In the genomic region with DNA sequence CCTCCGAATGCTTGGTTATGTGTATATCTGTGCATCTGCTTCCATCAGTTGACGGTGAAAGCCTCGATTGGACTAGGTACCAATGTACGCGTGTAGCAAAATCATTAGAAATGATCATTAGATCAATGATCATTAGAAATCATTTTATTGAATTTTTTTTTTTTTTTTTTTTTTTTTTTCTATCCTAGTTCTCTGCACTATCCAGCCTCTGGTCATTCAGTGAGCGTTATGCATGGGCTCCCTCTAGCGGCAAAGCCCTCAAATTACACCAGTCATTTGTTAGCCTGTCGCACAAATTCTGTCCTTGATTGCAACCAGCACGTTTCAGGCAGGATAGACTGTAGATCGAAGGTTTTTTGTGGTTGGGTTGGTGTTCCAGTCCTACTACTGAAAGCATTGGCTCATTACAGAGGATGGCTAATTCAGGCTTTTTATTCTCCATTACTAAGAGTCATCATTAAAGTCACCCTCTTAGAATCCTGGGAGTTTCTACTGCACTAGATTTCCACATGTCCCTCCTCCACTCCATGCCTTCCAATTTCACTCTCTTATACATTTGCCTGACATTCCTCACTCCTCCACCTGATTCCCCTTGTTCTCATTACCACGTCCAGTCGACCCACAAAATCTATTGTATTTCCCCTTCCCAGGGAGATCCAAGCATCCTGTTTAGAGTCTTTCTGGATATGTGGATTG, we compare ENCODE assay signal across 8 mouse cellular contexts. TPM values are rescaled to one million over a fixed set of nuclear protein-coding genes. Genes with fewer than 3 reads are reported as not detected.
DNase-seq lines count a peak whose midpoint lies in the region; ATAC-seq and TF ChIP-seq lines count a peak whose summit lies in the region.

No protein-coding gene starts in this region.

- intact Hi-C loops in gastrocnemius, adult 2 months (cut with DNase I), result no loop called here
- intact Hi-C loops in gastrocnemius, postnatal 36 days (cut with DNase I), result no loop called here

- ATAC-seq in hindbrain, embryonic 11.5 days (ENCODE audit: low FRiP score), result peak; percentile 49
- peak; percentile 88 for ATAC-seq in megakaryocyte-erythroid progenitor cell, adult 5-6 weeks (replicated peaks; ENCODE audit: low FRiP score, low TSS enrichment, poor library complexity, severe bottlenecking)

- peak; percentile 74 for TF ChIP-seq CTCF in gastrocnemius, adult 2 months (IDR thresholded peaks at IDR 0.05)
- TF ChIP-seq CTCF in cortical plate, adult 2 months (IDR thresholded peaks at IDR 0.05; ENCODE audit: extremely low read depth, insufficient read depth, low read length), result peak; percentile 84

- H3K4me1 ChIP-seq in cortical plate, adult 2 months (ENCODE audit: control insufficient read depth, insufficient read depth, low read length), result no peaks in the 10 kb centered on the region
- H3K4me1 ChIP-seq in hindbrain, embryonic 11.5 days (replicated peaks; ENCODE audit: control insufficient read depth, insufficient read depth, low read length), result no peaks in the 10 kb centered on the region

- H3K9me3 ChIP-seq in hindbrain, embryonic 11.5 days (ENCODE audit: control insufficient read depth, low read length), result no peaks in the 10 kb centered on the region

- H3K4me3 ChIP-seq in gastrocnemius, adult 2 months, result no peak overlapping the region
- H3K4me3 ChIP-seq in cortical plate, adult 2 months (ENCODE audit: insufficient read depth, low read length), result no peak overlapping the region
- H3K4me3 ChIP-seq in hindbrain, embryonic 11.5 days (ENCODE audit: low read depth, low read length), result no peak overlapping the region

- H3K27ac ChIP-seq in gastrocnemius, adult 2 months, result no peak overlapping the region
- H3K27ac ChIP-seq in cortical plate, adult 2 months (ENCODE audit: insufficient read depth, low read length), result no peak overlapping the region
- H3K27ac ChIP-seq in hindbrain, embryonic 11.5 days (ENCODE audit: low read depth, low read length), result no peak overlapping the region

- H3K36me3 ChIP-seq in hindbrain, embryonic 11.5 days (ENCODE audit: control insufficient read depth, insufficient read depth, low read length), result no peaks in the 10 kb centered on the region

- no peaks in the 10 kb centered on the region for H3K27me3 ChIP-seq in hindbrain, embryonic 11.5 days (ENCODE audit: control insufficient read depth, insufficient read depth, low read length)

- 40% methylated on average over 12 of the region's 12 CpGs for WGBS in hindbrain, embryonic 11.5 days

- TF ChIP-seq POLR2A in cortical plate, adult 2 months (IDR thresholded peaks at IDR 0.05; ENCODE audit: extremely low read depth, insufficient read depth, low read length), result no peak

- H3K4me2 ChIP-seq in hindbrain, embryonic 11.5 days (replicated peaks; ENCODE audit: low read depth, low read length), result no peak overlapping the region

- DNase-seq in gastrocnemius, adult 2 months, result peak; percentile 42
- no peak for DNase-seq in gastrocnemius, postnatal 36 days
- peak; percentile 72 for DNase-seq in R1 (ENCODE audit: low read depth, low spot score)
- DNase-seq in hindbrain, embryonic 11.5 days (ENCODE audit: low spot score), result peak; percentile 69
- DNase-seq in layer of hippocampus, postnatal 14 days (ENCODE audit: low spot score in 2 of 2), result peak; percentile 13 to 43
- peak; percentile 56 for DNase-seq in right cerebral cortex, postnatal 4 days

- H3K9ac ChIP-seq in hindbrain, embryonic 11.5 days (ENCODE audit: low read depth, low read length), result no peak overlapping the region

RNA-seq across cellular contexts. Expression of gene Zbbx, which starts 38.1 kb away (rescaled TPM):
- not detected for total RNA-seq in gastrocnemius, adult 2 months (2021)
- not detected for total RNA-seq in gastrocnemius, postnatal 36 days (2021)
- polyA plus RNA-seq in cortical plate, adult 2 months (2012; rRNA removed), result 0.40 and 0.46 TPM in 2 replicates
- polyA plus RNA-seq in hindbrain, embryonic 11.5 days (2014; fragmentation: Nextera tagmentation; extraction: Ambion mirVana), result 0.77 and 0.96 TPM in 2 replicates
- total RNA-seq in layer of hippocampus, postnatal 14 days (2021), result 1 to 10 TPM; 3.2 to 3.7 TPM
- not detected in 2 replicates for total RNA-seq in megakaryocyte-erythroid progenitor cell, adult 5-6 weeks (2014; fragmentation: Nextera tagmentation)
- not detected in 2 replicates for total RNA-seq in megakaryocyte-erythroid progenitor cell, adult 5-6 weeks (2017)

Comparison
In these comparisons a context has a peak if more than half of its experiments do, and no peak if none do; other contexts are left out.
1. DNase-seq: peak in gastrocnemius, adult 2 months (single experiment), R1 (single experiment), hindbrain, embryonic 11.5 days (single experiment), layer of hippocampus, postnatal 14 days (2 of 2) and right cerebral cortex, postnatal 4 days (single experiment); none in gastrocnemius, postnatal 36 days (0 of 2).
2. RNA of gene Zbbx, which starts 38.1 kb away (total RNA-seq): 3.2 to 3.7 TPM in layer of hippocampus, postnatal 14 days; not detected in gastrocnemius, adult 2 months, not detected in gastrocnemius, postnatal 36 days and not detected in megakaryocyte-erythroid progenitor cell, adult 5-6 weeks; every median in the first group is over 4 times any median in the second.